Mouse (Mus musculus) C2C12 (cell line): ENCODE results near the gene Babam2.

ENCODE experiments used
- CTCF ChIP-seq: IDR thresholded peaks from one replicate; pipeline ENCODE4 v1.5.1; 2011; ENCODE audit not compliant: control insufficient read depth, insufficient read depth, insufficient read length
- FOSL1 ChIP-seq: IDR thresholded peaks from one replicate; pipeline ENCODE4 v1.8.0; 2011; ENCODE audit warnings: mild to moderate bottlenecking, low read length; ENCODE audit not compliant: poor library complexity, insufficient read depth, severe bottlenecking
- MAX ChIP-seq: IDR thresholded peaks from one replicate; pipeline ENCODE4 v1.6.1; 2011; ENCODE audit warnings: mild to moderate bottlenecking, control low read depth

DNA sequence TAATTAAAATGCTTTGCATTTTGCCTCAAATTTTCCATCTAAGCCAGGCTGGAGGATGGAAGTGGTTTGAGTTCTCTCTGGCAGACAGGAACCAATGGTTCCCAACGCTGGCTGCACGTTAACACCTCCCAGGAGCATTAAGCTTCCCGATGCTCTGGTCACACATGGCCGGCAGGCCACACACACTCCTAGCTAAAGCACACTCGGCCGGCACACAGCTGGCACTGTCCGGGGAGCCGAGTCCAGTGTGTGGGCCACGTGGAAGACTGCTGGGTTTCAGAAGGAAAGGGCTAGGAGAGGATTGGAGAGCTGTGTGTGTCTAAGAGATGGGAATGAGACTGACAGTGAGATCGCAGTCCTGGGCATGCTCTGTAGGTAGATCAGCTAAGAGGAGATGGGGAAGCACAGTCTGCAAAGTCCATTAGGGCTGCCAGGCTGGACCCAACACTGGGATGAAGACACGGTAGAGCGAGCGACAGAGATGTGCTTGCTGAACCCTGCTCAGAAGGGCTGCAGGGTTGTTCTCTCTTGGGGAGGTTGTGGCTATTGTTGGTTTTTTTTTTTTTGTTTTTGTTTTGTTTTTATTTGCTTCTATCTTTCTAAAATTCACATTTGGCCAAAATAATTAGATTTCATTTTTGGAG, 29.0 kb upstream of the Babam2 start:
- no peak for TF ChIP-seq FOSL1
- TF ChIP-seq MAX: no peak
- TF ChIP-seq CTCF: no peak
